Mouse (Mus musculus): ENCODE results near the gene Stub1. TPM values are rescaled to one million over a fixed set of nuclear protein-coding genes. Genes with fewer than 3 reads are reported as not detected.

The Stub1 gene
- polyA plus RNA-seq, 1 experiment: 196 TPM

DNA sequence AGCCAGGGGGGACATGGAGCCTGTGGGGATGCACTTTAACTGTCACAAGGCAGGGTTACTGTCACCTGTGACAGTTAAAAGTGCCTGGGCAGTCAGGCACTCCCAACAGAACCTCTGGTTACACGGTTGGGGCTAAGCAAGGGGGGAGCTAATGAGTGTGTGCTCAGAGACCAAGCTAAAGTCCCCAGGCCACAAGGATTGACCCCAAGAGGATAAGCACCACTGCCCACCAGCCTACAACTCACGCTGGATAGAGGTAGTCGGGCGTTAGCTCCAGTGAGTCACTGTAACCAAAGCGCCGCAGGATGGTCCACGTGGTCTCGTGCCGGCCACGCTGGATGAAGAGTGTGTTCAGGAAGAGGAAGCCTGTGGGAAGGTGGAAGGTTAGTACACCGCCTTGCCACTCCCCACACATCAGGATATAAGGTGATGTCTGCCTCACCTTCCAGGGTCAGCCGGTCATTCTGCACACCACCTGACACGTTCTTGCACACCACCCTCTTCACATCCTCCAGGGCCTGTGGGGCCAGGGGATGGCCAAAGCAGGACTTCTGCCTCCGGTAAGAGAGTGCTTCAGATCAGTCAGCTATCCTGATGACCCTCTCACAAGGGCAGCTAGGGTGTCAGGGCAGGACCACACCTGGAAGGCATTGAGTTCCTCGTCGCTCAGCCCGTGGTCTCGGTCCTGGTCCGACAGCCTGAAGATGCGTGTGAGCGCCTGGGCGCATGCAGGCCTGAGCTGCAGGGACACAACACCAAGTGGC is 8.1 kb upstream of the Stub1 start, which contains the start of gene Gm20683:
TSS of gene Gm20683 (minus strand) at position 647 of the 764 bp plus-strand sequence.
- no peak within 1 kb of the TSS for H3K4me3 ChIP-seq
- H3K36me3 ChIP-seq (ENCODE audit: control insufficient read depth, insufficient read depth): peaks cover 13% of the 10 kb centered on the region
- peaks cover 12% of the 10 kb centered on the region for H3K79me2 ChIP-seq (ENCODE audit: control insufficient read depth, insufficient read depth)
- TF ChIP-seq SRF (IDR thresholded peaks at IDR 0.05; ENCODE audit: control insufficient read depth, insufficient read length, low read depth) (peak; percentile 21), POLR2AphosphoS2 (IDR thresholded peaks at IDR 0.05; ENCODE audit: insufficient read length, low read depth) (no peak), TCF12 (IDR thresholded peaks at IDR 0.05; ENCODE audit: insufficient read depth, poor library complexity, severe bottlenecking) (no peak), TCF3 (IDR thresholded peaks at IDR 0.05; ENCODE audit: insufficient read length, low read depth) (no peak)
- H3K4me2 ChIP-seq (ENCODE audit: low read depth): no peak within 1 kb of the TSS
- H3ac ChIP-seq (ENCODE audit: control insufficient read depth, insufficient read length): no peak within 1 kb of the TSS
- no peaks in the 10 kb centered on the region for H3K27me3 ChIP-seq (ENCODE audit: control insufficient read depth, insufficient read depth, insufficient read length)

DNA sequence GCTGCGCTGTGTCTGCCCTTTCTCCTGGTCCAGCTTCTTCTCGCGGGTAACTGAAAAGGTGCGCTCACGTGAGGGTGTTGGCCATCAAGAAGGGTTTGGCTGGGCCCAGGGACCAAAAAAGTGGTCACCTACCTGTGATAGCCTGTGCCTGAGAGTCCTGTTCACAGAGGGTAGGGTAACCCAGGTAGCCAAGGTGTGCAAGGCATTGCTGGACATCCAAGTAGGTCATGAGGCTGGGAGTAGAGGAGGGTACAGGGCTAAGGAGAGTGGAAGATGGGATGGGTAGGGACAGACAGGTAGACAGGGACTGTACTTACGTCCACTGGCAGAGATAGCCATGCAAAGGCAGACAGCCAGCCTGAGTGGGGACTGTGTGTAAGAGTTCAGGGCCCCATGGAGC is 7.3 kb upstream of the Stub1 start:
- peaks cover 13% of the 10 kb centered on the region for H3K36me3 ChIP-seq (ENCODE audit: control insufficient read depth, insufficient read depth)
- H3K4me2 ChIP-seq (ENCODE audit: low read depth): no peak overlapping the region
- H3ac ChIP-seq (ENCODE audit: control insufficient read depth, insufficient read length): no peak overlapping the region
- H3K79me2 ChIP-seq (ENCODE audit: control insufficient read depth, insufficient read depth): peaks cover 12% of the 10 kb centered on the region
- no peak for TF ChIP-seq POLR2A (IDR thresholded peaks at IDR 0.05; ENCODE audit: insufficient read length, low read depth)
- TF ChIP-seq TCF3 (IDR thresholded peaks at IDR 0.05; ENCODE audit: insufficient read length, low read depth): no peak
- no peak for TF ChIP-seq MYOD1 (IDR thresholded peaks at IDR 0.05; ENCODE audit: control insufficient read depth in 1 of 3, insufficient read length in 2 of 3, low read depth in 2 of 3)
- TF ChIP-seq REST (IDR thresholded peaks at IDR 0.05; ENCODE audit: insufficient read depth, insufficient read length): no peak
- H3K4me3 ChIP-seq: no peak overlapping the region
- no peaks in the 10 kb centered on the region for H3K27me3 ChIP-seq (ENCODE audit: control insufficient read depth, insufficient read depth, insufficient read length)

DNA sequence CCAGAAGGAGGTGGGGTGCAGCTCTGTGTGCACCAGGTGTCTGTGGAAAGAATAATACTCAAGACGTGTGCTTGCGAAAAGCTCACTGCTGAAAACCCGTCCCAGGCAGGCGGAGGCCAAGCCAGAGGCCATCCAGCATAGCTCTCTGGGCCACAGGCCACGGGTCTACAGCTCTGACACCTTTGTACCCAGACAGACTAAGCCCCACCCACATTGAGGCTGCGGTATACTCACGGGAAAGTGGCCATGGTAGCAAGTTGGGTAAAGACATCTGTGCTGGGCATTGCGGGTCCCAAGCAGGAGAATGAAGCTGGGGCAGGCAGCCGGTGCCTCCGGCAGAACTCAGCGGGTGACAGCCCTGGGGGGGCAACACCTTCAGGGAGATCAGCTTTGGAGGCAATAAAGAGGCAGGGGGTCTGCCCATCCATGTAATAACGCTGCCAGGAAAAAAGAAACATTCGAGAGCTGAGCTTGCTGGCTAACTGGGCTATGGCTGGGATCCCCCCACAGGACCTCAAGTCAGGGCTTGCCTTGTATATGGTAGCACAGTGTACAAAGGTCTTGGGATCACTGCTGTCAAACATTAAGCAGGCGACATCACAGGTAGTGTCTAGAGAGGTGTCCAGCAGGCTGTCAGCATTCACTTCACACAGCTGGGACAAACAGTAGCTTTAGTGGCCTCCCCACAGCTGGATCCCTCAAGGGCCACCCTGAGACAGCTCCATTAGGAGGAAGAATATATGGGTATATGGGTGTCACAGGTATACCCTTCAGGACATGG is 6.4 kb upstream of the Stub1 start:
- Histone ChIP-seq H3K36me3 (ENCODE audit: control insufficient read depth, insufficient read depth) (peaks cover 13% of the 10 kb centered on the region), H3K4me3 (no peak overlapping the region), H3K79me2 (ENCODE audit: control insufficient read depth, insufficient read depth) (peaks cover 14% of the 10 kb centered on the region), H3K27me3 (ENCODE audit: control insufficient read depth, insufficient read depth, insufficient read length) (no peaks in the 10 kb centered on the region), H3K4me2 (ENCODE audit: low read depth) (no peak overlapping the region), H3ac (ENCODE audit: control insufficient read depth, insufficient read length) (no peak overlapping the region)
- TF ChIP-seq MAX (IDR thresholded peaks at IDR 0.05; ENCODE audit: low read depth) (no peak), MYOD1 (IDR thresholded peaks at IDR 0.05; ENCODE audit: control insufficient read depth in 1 of 3, insufficient read length in 2 of 3, low read depth in 2 of 3) (no peak), USF1 (IDR thresholded peaks at IDR 0.05; ENCODE audit: low read depth) (no peak), SRF (IDR thresholded peaks at IDR 0.05; ENCODE audit: control insufficient read depth, insufficient read length, low read depth) (no peak), POLR2A (IDR thresholded peaks at IDR 0.05; ENCODE audit: insufficient read length, low read depth) (no peak), TCF3 (IDR thresholded peaks at IDR 0.05; ENCODE audit: insufficient read length, low read depth) (no peak), POLR2AphosphoS2 (IDR thresholded peaks at IDR 0.05; ENCODE audit: insufficient read length, low read depth) (no peak), TCF12 (IDR thresholded peaks at IDR 0.05; ENCODE audit: insufficient read depth, poor library complexity, severe bottlenecking) (no peak), MYOG (IDR thresholded peaks at IDR 0.05; ENCODE audit: control insufficient read depth in 1 of 3, insufficient read depth in 1 of 3, insufficient read length in 2 of 3, low read depth in 2 of 3) (no peak), REST (IDR thresholded peaks at IDR 0.05; ENCODE audit: insufficient read depth, insufficient read length) (no peak), CEBPB (IDR thresholded peaks at IDR 0.05; ENCODE audit: insufficient read depth, poor library complexity, severe bottlenecking) (no peak), E2F4 (IDR thresholded peaks at IDR 0.05; ENCODE audit: insufficient read depth) (no peak)

- H3K4me3 ChIP-seq: no peak overlapping the region
- H3K4me2 ChIP-seq (ENCODE audit: low read depth): no peak overlapping the region
- no peaks in the 10 kb centered on the region for H3K27me3 ChIP-seq (ENCODE audit: control insufficient read depth, insufficient read depth, insufficient read length)
- peaks cover 20% of the 10 kb centered on the region for H3K79me2 ChIP-seq (ENCODE audit: control insufficient read depth, insufficient read depth)
- no peak overlapping the region for H3ac ChIP-seq (ENCODE audit: control insufficient read depth, insufficient read length)
- TF ChIP-seq E2F4 (IDR thresholded peaks at IDR 0.05; ENCODE audit: insufficient read depth): no peak
- TF ChIP-seq USF1 (IDR thresholded peaks at IDR 0.05; ENCODE audit: low read depth): no peak
- peaks cover 13% of the 10 kb centered on the region for H3K36me3 ChIP-seq (ENCODE audit: control insufficient read depth, insufficient read depth)
These were observed 5.7 kb upstream of the Stub1 start for GRCm38 (mm10) chr17:25838904-25839303.

GRCm38 (mm10) chr17:25837533-25837932 is 4.3 kb upstream of the Stub1 start:
- Histone ChIP-seq H3K4me2 (ENCODE audit: low read depth) (no peak overlapping the region), H3K79me2 (ENCODE audit: control insufficient read depth, insufficient read depth) (peaks cover 14% of the 10 kb centered on the region), H3K36me3 (ENCODE audit: control insufficient read depth, insufficient read depth) (peaks cover 13% of the 10 kb centered on the region), H3K4me3 (no peak overlapping the region), H3ac (ENCODE audit: control insufficient read depth, insufficient read length) (no peak overlapping the region), H3K27me3 (ENCODE audit: control insufficient read depth, insufficient read depth, insufficient read length) (no peaks in the 10 kb centered on the region)
- TF ChIP-seq POLR2AphosphoS2 (IDR thresholded peaks at IDR 0.05; ENCODE audit: insufficient read length, low read depth): peak; percentile 34
- no peak for TF ChIP-seq TCF3 (IDR thresholded peaks at IDR 0.05; ENCODE audit: insufficient read length, low read depth)
